Mouse (Mus musculus) megakaryocyte, embryonic 14.5 days (primary cell): ENCODE measurements around the gene Gm42906.

Source experiments
- FLI1 ChIP-seq: IDR thresholded peaks from 2 replicates; pipeline ENCODE4 v1.6.1; 2012; ENCODE audit warnings: low read length, inconsistent platforms, mixed read lengths
- GATA1 ChIP-seq: IDR thresholded peaks from 3 replicates; pipeline ENCODE4 v1.6.1; 2012; ENCODE audit warnings: mixed read lengths, low read length, inconsistent platforms, borderline replicate concordance

GRCm38 (mm10) chr5:151183656-151184240 is 244.2 kb downstream of the Gm42906 start:
- TF ChIP-seq GATA1 = no peak
- no peak for TF ChIP-seq FLI1
